In genomic region chr3:89468268-89468667, GRCm38 (mm10) we compare ENCODE assay signal across 30 mouse cellular contexts. TPM values are rescaled to one million over a fixed set of nuclear protein-coding genes. Genes with fewer than 3 reads are reported as not detected.
DNase-seq lines count a peak whose midpoint lies in the region; ATAC-seq and TF ChIP-seq lines count a peak whose summit lies in the region.
"Had no signal": no experiment of that assay in that cellular context is flagged by ENCODE, and none has a peak within 500 bp of the region (broad histone marks: within the 10 kb centered on the region; RNA-seq: fewer than 3 reads in every experiment).

No protein-coding gene starts in this region.

- no peaks in the 10 kb centered on the region for H3K79me2 ChIP-seq in myocyte (ENCODE audit: control insufficient read depth, insufficient read depth)

- no peaks in the 10 kb centered on the region for H3K4me1 ChIP-seq in midbrain, embryonic 14.5 days (ENCODE audit: control insufficient read depth, insufficient read depth, low read length)
- H3K4me1 ChIP-seq: embryonic facial prominence, embryonic 12.5 days; forebrain, embryonic 15.5 days; heart, embryonic 12.5 days; limb, embryonic 13.5 days; neural tube, embryonic 13.5 days had no signal

- H3K9me3 ChIP-seq in midbrain, embryonic 14.5 days (ENCODE audit: control insufficient read depth, low read length), result no peaks in the 10 kb centered on the region
- H3K9me3 ChIP-seq: embryonic facial prominence, embryonic 12.5 days; forebrain, embryonic 10.5 days; forebrain, embryonic 15.5 days; G1E; heart, embryonic 12.5 days; limb, embryonic 13.5 days; neural tube, embryonic 13.5 days had no signal

- 0 out of 2 replicates have a peak overlapping the region, but pooled peaks have one; percentile 12 for H3K27ac ChIP-seq in gastrocnemius, adult 2 months
- no peak overlapping the region for H3K27ac ChIP-seq in midbrain, embryonic 14.5 days (replicated peaks; ENCODE audit: low read depth, low read length)
- H3K27ac ChIP-seq: embryonic facial prominence, embryonic 12.5 days; forebrain, embryonic 10.5 days; forebrain, embryonic 15.5 days; heart, adult 2 months; hindbrain, embryonic 14.5 days; limb, embryonic 13.5 days; neural tube, embryonic 13.5 days had no signal

- 50% methylated on average over 4 of the region's 4 CpGs for WGBS in midbrain, embryonic 14.5 days

- H3K9ac ChIP-seq in midbrain, embryonic 14.5 days (replicated peaks; ENCODE audit: low read length), result no peak overlapping the region
- H3K9ac ChIP-seq: embryonic facial prominence, embryonic 12.5 days; forebrain, embryonic 15.5 days; heart, embryonic 12.5 days; hindbrain, embryonic 14.5 days; limb, embryonic 13.5 days; liver, postnatal 0 days; neural tube, embryonic 13.5 days had no signal

- TF ChIP-seq POLR2A in myocyte (IDR thresholded peaks at IDR 0.05; ENCODE audit: insufficient read length, low read depth), result peak; percentile 25

- peaks cover 12% of the 10 kb centered on the region for H3K36me3 ChIP-seq in myocyte (ENCODE audit: control insufficient read depth, insufficient read depth)
- peaks cover 38% of the 10 kb centered on the region for H3K36me3 ChIP-seq in midbrain, embryonic 14.5 days (ENCODE audit: control insufficient read depth, insufficient read depth, low read length)

- TF ChIP-seq CTCF in gastrocnemius, adult 2 months (IDR thresholded peaks at IDR 0.05), result no peak

- DNase-seq in gastrocnemius, adult 2 months, result no peak
- no peak for DNase-seq in gastrocnemius, postnatal 14 days
- DNase-seq in 3T3-L1 (ENCODE audit: low read depth, low spot score), result peak; percentile 75
- peak; percentile 36 for DNase-seq in Muller cell, postnatal 12 days (ENCODE audit: inconsistent ontology term)
- DNase-seq in frontal cortex, postnatal 36 days (ENCODE audit: low spot score in 2 of 2), result no peak
- DNase-seq in midbrain, embryonic 14.5 days, result no peak
- DNase-seq: adrenal gland, adult 8-10 months; cerebellum, adult 11 months; cerebellum, adult 9-10 months; embryo, embryonic 11 days; gastrocnemius, postnatal 36 days; heart, adult 2 months; kidney, adult 9 months; kidney, postnatal 14 days; liver, postnatal 0 days; lung, postnatal 36 days; thymus, postnatal 25 days had no signal

- no peak overlapping the region for H3K4me3 ChIP-seq in gastrocnemius, adult 2 months
- H3K4me3 ChIP-seq in myocyte, result no peak overlapping the region
- H3K4me3 ChIP-seq in midbrain, embryonic 14.5 days (replicated peaks; ENCODE audit: low read depth, low read length), result no peak overlapping the region
- H3K4me3 ChIP-seq: embryonic facial prominence, embryonic 12.5 days; forebrain, embryonic 10.5 days; forebrain, embryonic 15.5 days; heart, adult 2 months; heart, embryonic 12.5 days; limb, embryonic 13.5 days; neural tube, embryonic 13.5 days had no signal

- no peaks in the 10 kb centered on the region for H3K27me3 ChIP-seq in myocyte (ENCODE audit: control insufficient read depth, insufficient read depth, insufficient read length)
- H3K27me3 ChIP-seq in midbrain, embryonic 14.5 days (ENCODE audit: control insufficient read depth, insufficient read depth, low read length), result no peaks in the 10 kb centered on the region
- H3K27me3 ChIP-seq: embryonic facial prominence, embryonic 12.5 days; forebrain, embryonic 15.5 days; heart, embryonic 12.5 days; limb, embryonic 13.5 days; neural tube, embryonic 13.5 days had no signal

- no peak overlapping the region for H3K4me2 ChIP-seq in myocyte (ENCODE audit: low read depth)
- H3K4me2 ChIP-seq in midbrain, embryonic 14.5 days (ENCODE audit: low read length), result no peak overlapping the region
- H3K4me2 ChIP-seq: embryonic facial prominence, embryonic 12.5 days; forebrain, embryonic 15.5 days; heart, embryonic 12.5 days; hindbrain, embryonic 14.5 days; limb, embryonic 13.5 days; liver, embryonic 11.5 days; midbrain, embryonic 11.5 days; neural tube, embryonic 13.5 days had no signal

- H3ac ChIP-seq in myocyte (ENCODE audit: control insufficient read depth, insufficient read length), result no peak overlapping the region

- no peak for ATAC-seq in midbrain, embryonic 14.5 days (ENCODE audit: low FRiP score, low TSS enrichment)
- ATAC-seq: CD4-positive, CD25-positive, alpha-beta regulatory T cell, adult 4 months; forebrain, embryonic 15.5 days; intestine, postnatal 0 days; liver, postnatal 0 days had no signal

- intact Hi-C loops in gastrocnemius, adult 2 months (cut with DNase I), result no loop called here
- intact Hi-C loops in gastrocnemius, postnatal 14 days (cut with DNase I; ENCODE audit: low total_unique reads), result no loop called here

TF ChIP-seq in myocyte, 11 proteins besides CTCF, POLR2A, EP300 and RAD21:
- TF ChIP-seq MAX (IDR thresholded peaks at IDR 0.05; ENCODE audit: low read depth) (no peak), TCF3 (IDR thresholded peaks at IDR 0.05; ENCODE audit: insufficient read length, low read depth) (no peak), MYOD1 (IDR thresholded peaks at IDR 0.05; ENCODE audit: control insufficient read depth in 1 of 3, insufficient read length in 2 of 3, low read depth in 2 of 3) (no peak), USF1 (IDR thresholded peaks at IDR 0.05; ENCODE audit: low read depth) (no peak), MYOG (IDR thresholded peaks at IDR 0.05; ENCODE audit: control insufficient read depth in 1 of 3, insufficient read depth in 1 of 3, insufficient read length in 2 of 3, low read depth in 2 of 3) (no peak), SRF (IDR thresholded peaks at IDR 0.05; ENCODE audit: control insufficient read depth, insufficient read length, low read depth) (no peak), E2F4 (IDR thresholded peaks at IDR 0.05; ENCODE audit: insufficient read depth) (no peak), TCF12 (IDR thresholded peaks at IDR 0.05; ENCODE audit: insufficient read depth, poor library complexity, severe bottlenecking) (no peak), CEBPB (IDR thresholded peaks at IDR 0.05; ENCODE audit: insufficient read depth, poor library complexity, severe bottlenecking) (no peak), POLR2AphosphoS2 (IDR thresholded peaks at IDR 0.05; ENCODE audit: insufficient read length, low read depth) (no peak), REST (IDR thresholded peaks at IDR 0.05; ENCODE audit: insufficient read depth, insufficient read length) (no peak)

RNA-seq across cellular contexts. Expression of gene Pmvk, which starts 13.9 kb away (rescaled TPM):
- total RNA-seq in gastrocnemius, adult 2 months (2021), result 10 to 100 TPM in 1 of 2 experiments, 1 to 10 TPM in 1; 6.3 to 11.1 TPM
- 1 to 10 TPM; 4.6 to 6.3 TPM for total RNA-seq in gastrocnemius, postnatal 14 days (2021)
- 67.9 TPM for polyA plus RNA-seq in myocyte (2012; fragmentation: generic; extraction: Trizol)
- polyA plus RNA-seq in midbrain, embryonic 14.5 days (2014; fragmentation: Nextera tagmentation; extraction: Ambion mirVana), result 106 and 132 TPM in 2 replicates

RNA-seq across cellular contexts. Expression of gene Pbxip1, which starts 31.8 kb away (rescaled TPM):
- 100 to 1,000 TPM; 202 to 227 TPM for total RNA-seq in gastrocnemius, adult 2 months (2021)
- 100 to 1,000 TPM; 163 to 164 TPM for total RNA-seq in gastrocnemius, postnatal 14 days (2021)
- polyA plus RNA-seq in myocyte (2012; fragmentation: generic; extraction: Trizol), result 159 TPM
- polyA plus RNA-seq in midbrain, embryonic 14.5 days (2014; fragmentation: Nextera tagmentation; extraction: Ambion mirVana), result 7.6 and 9.7 TPM in 2 replicates

RNA-seq across cellular contexts. Expression of gene Pygo2, which starts 38.3 kb away (rescaled TPM):
- 10 to 100 TPM in 1 of 2 experiments, 1 to 10 TPM in 1; 9.5 to 10.1 TPM for total RNA-seq in gastrocnemius, adult 2 months (2021)
- total RNA-seq in gastrocnemius, postnatal 14 days (2021), result 10 to 100 TPM; 10.8 to 13.6 TPM
- polyA plus RNA-seq in myocyte (2012; fragmentation: generic; extraction: Trizol), result 58.5 TPM
- 43.4 and 50.6 TPM in 2 replicates for polyA plus RNA-seq in midbrain, embryonic 14.5 days (2014; fragmentation: Nextera tagmentation; extraction: Ambion mirVana)

RNA-seq across cellular contexts. Expression of gene Shc1, which starts 50.0 kb away (rescaled TPM):
- 10 to 100 TPM; 15.0 to 17.2 TPM for total RNA-seq in gastrocnemius, adult 2 months (2021)
- total RNA-seq in gastrocnemius, postnatal 14 days (2021), result 10 to 100 TPM; 35.9 to 38.8 TPM
- 95.5 TPM for polyA plus RNA-seq in myocyte (2012; fragmentation: generic; extraction: Trizol)
- polyA plus RNA-seq in midbrain, embryonic 14.5 days (2014; fragmentation: Nextera tagmentation; extraction: Ambion mirVana), result 5.9 and 10.2 TPM in 2 replicates

RNA-seq across cellular contexts. Expression of gene Cks1b, which starts 50.1 kb away (rescaled TPM):
- total RNA-seq in gastrocnemius, adult 2 months (2021), result 1 to 10 TPM; 1.8 to 2.5 TPM
- 10 to 100 TPM in 1 of 2 experiments, 1 to 10 TPM in 1; 9.6 to 14.4 TPM for total RNA-seq in gastrocnemius, postnatal 14 days (2021)
- 113 TPM for polyA plus RNA-seq in myocyte (2012; fragmentation: generic; extraction: Trizol)
- 103 and 115 TPM in 2 replicates for polyA plus RNA-seq in midbrain, embryonic 14.5 days (2014; fragmentation: Nextera tagmentation; extraction: Ambion mirVana)

Comparison
In these comparisons a context has a peak if more than half of its experiments do, and no peak if none do; other contexts are left out.
1. DNase-seq: peak in 3T3-L1 (single experiment) and Muller cell, postnatal 12 days (single experiment); none in gastrocnemius, adult 2 months (single experiment), gastrocnemius, postnatal 14 days (single experiment), frontal cortex, postnatal 36 days (0 of 2) and midbrain, embryonic 14.5 days (single experiment).